Mouse (Mus musculus) intestine, embryonic 16.5 days (tissue): ENCODE results near the gene Heatr4. TPM values are rescaled to one million over a fixed set of nuclear protein-coding genes. Genes with fewer than 3 reads are reported as not detected.
"Not testable (repeated sequence)": the region's sequence is repeated elsewhere in the genome, so short reads cannot be mapped to it uniquely, and the experiment has no call there.

Experiments
- ATAC-seq: fragments of 200-750 bp; cut with Nextera tagmentation; 2 replicates; pipeline ENCODE4 v1.8.0; 2017; ENCODE audit warnings: moderate TSS enrichment, moderate library complexity
- H3K27ac ChIP-seq: fragments of 300-500 bp; sonication (generic); 2 replicates; pipeline ENCODE4 v1.5.1; 2014; ENCODE audit warnings: mild to moderate bottlenecking, low read length
- H3K27me3 ChIP-seq: fragments of 300-500 bp; sonication (generic); replicated peaks from 2 replicates; pipeline ENCODE4 v1.6.1; 2014; ENCODE audit warnings: low read length, control low read depth, mixed read lengths; ENCODE audit not compliant: control insufficient read depth, insufficient read depth
- H3K36me3 ChIP-seq: fragments of 300-500 bp; sonication (generic); 2 replicates; pipeline ENCODE4 v1.6.1; 2014; ENCODE audit warnings: low read length, control low read depth; ENCODE audit not compliant: control insufficient read depth, insufficient read depth
- H3K4me1 ChIP-seq: fragments of 300-500 bp; sonication (generic); 2 replicates; pipeline ENCODE4 v1.6.1; 2014; ENCODE audit warnings: low read length, control low read depth, mixed read lengths; ENCODE audit not compliant: control insufficient read depth, insufficient read depth
- H3K4me2 ChIP-seq: fragments of 300-500 bp; sonication (generic); 2 replicates; pipeline ENCODE4 v1.6.1; 2014; ENCODE audit warnings: low read depth, low read length, control low read depth
- H3K4me3 ChIP-seq: fragments of 300-500 bp; sonication (generic); 2 replicates; pipeline ENCODE4 v1.5.1; 2014; ENCODE audit warnings: mild to moderate bottlenecking, low read length
- H3K9ac ChIP-seq: fragments of 300-500 bp; sonication (generic); 2 replicates; pipeline ENCODE4 v1.6.1; 2014; ENCODE audit warnings: low read depth, low read length
- H3K9me3 ChIP-seq: fragments of 300-500 bp; sonication (generic); 2 replicates; pipeline ENCODE4 v1.6.1; 2016; ENCODE audit warnings: low read length, control low read depth; ENCODE audit not compliant: control insufficient read depth
- WGBS: fragments of 180-500 bp; shearing (Covaris S2); extraction: QIAGEN DNeasy Blood & Tissue Kit; methylation state at CpG from one replicate; pipeline ENCODE4 v1.1.7; 2014; 5-methylcytosine and 5-hydroxymethylcytosine counted together
- polyA plus RNA-seq: library from polyadenylated mRNA; unstranded; fragments of >200 nt; fragmentation: Nextera tagmentation; extraction: Ambion mirVana; gene quantifications from 2 replicates; pipeline ENCODE4 v1.2.1, GENCODE M21; 2015

Heatr4 gene
- polyA plus RNA-seq, 1 experiment from 2014 or later = not detected

DNA sequence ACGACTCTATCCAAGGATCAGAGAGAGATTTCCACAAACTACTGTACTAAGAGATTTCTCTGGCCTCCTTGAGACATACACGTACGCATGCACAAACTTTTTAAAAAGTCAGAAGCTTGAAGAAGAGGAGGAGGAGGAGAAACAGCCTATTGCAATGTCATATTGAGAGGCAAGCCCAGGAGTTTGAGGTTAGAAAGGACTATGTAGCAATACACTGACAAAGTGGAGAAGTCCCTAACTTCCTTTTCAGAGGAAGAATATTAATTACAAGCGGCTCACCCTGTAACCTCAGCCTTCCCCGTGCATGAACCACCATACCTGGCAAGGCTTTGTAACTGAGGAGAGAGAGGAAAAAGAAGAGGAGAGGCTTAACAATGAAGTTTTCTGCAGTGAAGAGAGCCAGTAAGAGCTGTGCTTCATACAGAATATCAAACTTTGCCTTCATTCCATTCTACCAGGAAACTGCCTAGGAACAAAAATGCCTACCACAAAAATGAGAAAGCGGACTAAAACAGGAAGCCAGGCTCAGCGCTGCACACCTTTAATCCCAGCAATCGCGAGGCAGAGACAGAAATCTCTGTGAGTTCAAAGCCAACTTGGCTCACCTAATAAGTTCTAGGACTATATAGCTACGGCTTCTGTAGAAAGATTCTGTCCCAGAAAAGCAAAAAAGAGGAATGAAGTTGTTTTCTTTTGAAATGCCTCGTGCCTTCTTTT is 34.7 kb downstream of the Heatr4 start:
- Histone ChIP-seq H3K4me1 (peaks cover 25% of the 10 kb centered on the region), H3K4me2 (peak overlapping the region; percentile 97), H3K4me3 (peak overlapping the region; percentile 96), H3K36me3 (peaks cover 4% of the 10 kb centered on the region; the same call in 1 of the 2 replicates), H3K9me3 (no peaks in the 10 kb centered on the region), H3K27me3 (no peaks in the 10 kb centered on the region), H3K9ac (peak overlapping the region; percentile 91), H3K27ac (peak overlapping the region; percentile 57; the same call in 1 of the 2 replicates)
- 0 out of 2 replicates have a peak, but pooled peaks have one; percentile 4 for ATAC-seq
- 21% methylated on average over 11 of the region's 11 CpGs for WGBS

DNA sequence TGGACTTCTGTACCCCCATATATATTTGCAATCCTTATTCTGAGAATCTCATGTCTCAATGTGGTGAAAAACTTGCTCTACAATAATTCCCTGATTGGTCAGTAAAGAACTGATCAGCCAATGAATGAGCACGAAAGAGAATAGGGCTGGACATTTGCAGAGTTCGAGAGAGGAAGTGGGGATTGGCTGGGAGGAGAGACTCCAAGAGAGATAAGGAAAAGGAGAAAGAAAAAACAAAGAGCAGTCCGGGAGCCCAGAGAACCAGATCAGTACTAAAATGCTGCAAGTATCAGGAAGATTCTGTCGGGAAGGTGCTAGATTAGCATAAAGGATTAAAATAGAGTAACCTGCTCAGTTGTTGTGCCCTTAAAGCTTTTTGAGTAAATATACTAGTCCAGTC is 35.6 kb downstream of the Heatr4 start:
- Histone ChIP-seq H3K9ac (no peak overlapping the region), H3K27me3 (no peaks in the 10 kb centered on the region), H3K9me3 (no peaks in the 10 kb centered on the region), H3K27ac (no peak overlapping the region), H3K4me3 (no peak overlapping the region), H3K36me3 (peaks cover 4% of the 10 kb centered on the region; the same call in 1 of the 2 replicates), H3K4me1 (peaks cover 25% of the 10 kb centered on the region), H3K4me2 (no peak overlapping the region)
- ATAC-seq = no peak
- 69% methylated on average over 4 of the region's 4 CpGs for WGBS

DNA sequence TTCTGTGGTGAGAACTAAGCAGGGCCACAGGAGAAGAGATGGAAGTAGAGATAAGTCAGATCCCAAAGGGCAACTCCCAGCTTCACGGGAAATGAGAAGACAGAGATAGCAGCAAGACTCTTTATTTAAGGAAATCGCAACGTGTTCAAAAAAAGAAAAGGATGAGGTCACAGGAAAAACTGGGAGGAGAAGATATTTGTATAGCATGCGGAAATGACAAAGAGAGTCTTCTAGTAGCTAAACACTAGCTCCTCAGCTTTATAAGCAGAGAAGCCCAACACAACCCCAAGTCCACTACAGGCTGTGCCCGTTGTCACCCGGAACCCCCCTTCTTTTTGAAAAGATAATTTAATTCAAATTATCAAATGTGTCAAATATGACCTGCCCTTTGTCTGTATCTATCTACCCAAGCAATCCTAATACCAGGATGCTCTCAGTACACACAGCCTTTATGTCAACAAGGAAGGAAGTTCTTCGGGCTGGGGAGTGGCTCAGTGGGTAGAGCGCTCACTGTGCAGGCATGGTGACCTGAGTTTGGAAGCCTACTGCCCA is 37.3 kb downstream of the Heatr4 start:
- Histone ChIP-seq H3K4me2 (no peak overlapping the region), H3K36me3 (peaks cover 1% of the 10 kb centered on the region; the same call in 1 of the 2 replicates), H3K4me3 (no peak overlapping the region), H3K27ac (no peak overlapping the region; the same call in 1 of the 2 replicates), H3K9ac (no peak overlapping the region), H3K27me3 (no peaks in the 10 kb centered on the region), H3K9me3 (no peaks in the 10 kb centered on the region), H3K4me1 (peaks cover 16% of the 10 kb centered on the region)
- WGBS = 78% methylated on average over 8 of the region's 8 CpGs
- no peak for ATAC-seq

- no peak for ATAC-seq
- no peaks in the 10 kb centered on the region for H3K27me3 ChIP-seq
- H3K4me1 ChIP-seq = no peaks in the 10 kb centered on the region
- H3K9me3 ChIP-seq = no peaks in the 10 kb centered on the region
- no peaks in the 10 kb centered on the region for H3K36me3 ChIP-seq
- no peak overlapping the region for H3K9ac ChIP-seq
- H3K4me3 ChIP-seq = no peak overlapping the region
- H3K27ac ChIP-seq = no peak overlapping the region
- no peak overlapping the region for H3K4me2 ChIP-seq
- 67% methylated on average over 3 of the region's 3 CpGs for WGBS
Measured at GRCm38 (mm10) chr12:83941938-83942337, 42.7 kb downstream of the Heatr4 start.

GRCm38 (mm10) chr12:83940031-83940430 is 44.6 kb downstream of the Heatr4 start:
- H3K9me3 ChIP-seq = no peaks in the 10 kb centered on the region

DNA sequence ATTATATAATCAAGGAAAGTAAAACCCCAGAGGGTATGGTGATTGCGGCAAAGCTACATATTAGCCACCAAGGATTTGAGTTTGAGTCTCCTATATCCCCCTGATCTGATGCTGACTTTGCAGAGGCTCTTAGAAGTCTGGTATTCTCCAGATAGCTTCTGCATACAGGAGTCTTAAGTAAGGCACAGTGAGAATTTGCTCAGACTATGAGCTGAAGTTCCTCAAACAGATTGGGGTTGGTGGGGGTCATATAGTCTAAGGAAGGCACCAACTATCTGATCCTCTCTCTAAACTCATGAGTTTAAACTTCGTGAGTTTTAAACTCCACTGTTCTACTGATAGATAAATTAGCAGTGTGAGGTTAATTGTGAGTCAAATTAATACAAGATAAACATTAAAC is 45.3 kb downstream of the Heatr4 start:
- ATAC-seq = no peak
- H3K4me1 ChIP-seq = no peaks in the 10 kb centered on the region
- 83% methylated on average over 2 of the region's 2 CpGs for WGBS
- H3K27ac ChIP-seq = no peak overlapping the region
- H3K4me3 ChIP-seq = no peak overlapping the region
- H3K9ac ChIP-seq = no peak overlapping the region
- H3K36me3 ChIP-seq = no peaks in the 10 kb centered on the region
- H3K4me2 ChIP-seq = no peak overlapping the region
- H3K27me3 ChIP-seq = no peaks in the 10 kb centered on the region
- peaks cover 3% of the 10 kb centered on the region for H3K9me3 ChIP-seq

More at GRCm38 (mm10) chr12:83940031-83940430, 44.6 kb downstream of the Heatr4 start:
- Histone ChIP-seq H3K27me3 (no peaks in the 10 kb centered on the region), H3K4me3 (no peak overlapping the region), H3K4me1 (no peaks in the 10 kb centered on the region), H3K4me2 (no peak overlapping the region), H3K36me3 (no peaks in the 10 kb centered on the region), H3K27ac (no peak overlapping the region), H3K9ac (no peak overlapping the region)
- WGBS = 76% methylated on average over 4 of the region's 4 CpGs
- ATAC-seq = no peak

GRCm38 (mm10) chr12:83938592-83938991 is 46.1 kb downstream of the Heatr4 start:
- not testable (repeated sequence) for H3K9me3 ChIP-seq, ATAC-seq, H3K36me3 ChIP-seq, H3K4me1 ChIP-seq, H3K4me3 ChIP-seq, H3K4me2 ChIP-seq, H3K27me3 ChIP-seq, H3K27ac ChIP-seq, H3K9ac ChIP-seq
- WGBS = 38% methylated on average over 1 of the region's 1 CpGs

- no peak for ATAC-seq
- no peak overlapping the region for H3K4me3 ChIP-seq
- H3K36me3 ChIP-seq = no peaks in the 10 kb centered on the region
- no peaks in the 10 kb centered on the region for H3K4me1 ChIP-seq
- 62% methylated on average over 10 of the region's 10 CpGs for WGBS
- no peaks in the 10 kb centered on the region for H3K27me3 ChIP-seq
- no peak overlapping the region for H3K27ac ChIP-seq
- peaks cover 4% of the 10 kb centered on the region for H3K9me3 ChIP-seq
- no peak overlapping the region for H3K9ac ChIP-seq
- no peak overlapping the region for H3K4me2 ChIP-seq
Measured at GRCm38 (mm10) chr12:83937600-83937999, 47.1 kb downstream of the Heatr4 start.

- H3K27me3 ChIP-seq = no peaks in the 10 kb centered on the region
- H3K4me3 ChIP-seq = no peak overlapping the region
- H3K27ac ChIP-seq = peak overlapping the region; percentile 28; the same call in 1 of the 2 replicates
- H3K9ac ChIP-seq = no peak overlapping the region
- H3K4me2 ChIP-seq = no peak overlapping the region
- no peak for ATAC-seq
- H3K9me3 ChIP-seq = no peaks in the 10 kb centered on the region; the same call in 1 of the 2 replicates
- 25% methylated on average over 2 of the region's 2 CpGs for WGBS
- no peaks in the 10 kb centered on the region for H3K36me3 ChIP-seq
- peaks cover 16% of the 10 kb centered on the region for H3K4me1 ChIP-seq
Measured at GRCm38 (mm10) chr12:83929186-83929804, 55.4 kb downstream of the Heatr4 start.
